Mouse (Mus musculus): Measurements from ENCODE around the gene Lrrc3b.

DNA sequence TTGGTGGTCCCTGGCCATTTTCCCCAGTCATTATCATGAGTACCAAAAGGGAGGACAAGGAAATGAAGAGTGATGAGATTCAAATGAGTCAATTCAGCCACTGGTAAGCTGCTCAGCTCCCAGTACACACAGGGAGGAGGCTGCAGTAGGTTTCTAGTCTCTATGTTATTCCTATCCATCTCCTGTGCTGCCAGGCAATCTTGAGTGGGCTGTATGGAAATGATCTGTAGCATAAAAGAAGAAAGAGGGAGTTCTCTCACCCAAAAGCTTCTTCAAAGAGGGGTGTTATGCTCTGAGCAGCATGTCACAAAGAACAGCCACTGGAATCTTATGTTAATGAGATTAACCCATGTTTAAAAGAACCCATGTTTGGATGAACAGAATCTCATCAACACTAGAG is 64.5 kb downstream of the Lrrc3b start:
- TF ChIP-seq CTCF (IDR thresholded peaks at IDR 0.05; ENCODE audit: control insufficient read depth, insufficient read depth, insufficient replicate concordance, low read depth, low read length) (no peak), POLR2A (IDR thresholded peaks at IDR 0.05; ENCODE audit: control insufficient read depth, low read depth, low read length) (no peak)

Data from testis, adult 2 months (tissue).